Mouse (Mus musculus) embryonic facial prominence, embryonic 13.5 days (tissue): ENCODE data around the gene Aunip. TPM values are rescaled to one million over a fixed set of nuclear protein-coding genes. Genes with fewer than 3 reads are reported as not detected.
"Not testable (repeated sequence)": the region's sequence is repeated elsewhere in the genome, so short reads cannot be mapped to it uniquely, and the experiment has no call there.

Experiments
- ATAC-seq: fragments of 200-750 bp; cut with Nextera tagmentation; 2 replicates; pipeline ENCODE4 v1.8.0; 2017; ENCODE audit warnings: low read depth; ENCODE audit not compliant: insufficient number of reproducible peaks, insufficient read depth, low FRiP score, low TSS enrichment
- H3K27ac ChIP-seq: fragments of 300-500 bp; sonication (generic); 2 replicates; pipeline ENCODE4 v1.5.1; 2015; ENCODE audit warnings: moderate library complexity, mild to moderate bottlenecking, inconsistent platforms
- H3K27me3 ChIP-seq: fragments of 300-500 bp; sonication (generic); 2 replicates; pipeline ENCODE4 v1.6.1; 2015; ENCODE audit warnings: mild to moderate bottlenecking, inconsistent platforms
- H3K36me3 ChIP-seq: fragments of 300-500 bp; sonication (generic); 2 replicates; pipeline ENCODE4 v1.6.1; 2015; ENCODE audit warnings: mild to moderate bottlenecking, inconsistent platforms
- H3K4me1 ChIP-seq: fragments of 300-500 bp; sonication (generic); 2 replicates; pipeline ENCODE4 v1.6.1; 2015; ENCODE audit warnings: inconsistent platforms
- H3K4me2 ChIP-seq: fragments of 300-500 bp; sonication (generic); 2 replicates; pipeline ENCODE4 v1.6.1; 2015; ENCODE audit warnings: moderate library complexity, mild to moderate bottlenecking, inconsistent platforms
- H3K4me3 ChIP-seq: fragments of 300-500 bp; sonication (generic); 2 replicates; pipeline ENCODE4 v1.5.1; 2015; ENCODE audit warnings: mild to moderate bottlenecking, inconsistent platforms
- H3K9ac ChIP-seq: fragments of 300-500 bp; sonication (generic); 2 replicates; pipeline ENCODE4 v1.6.1; 2015; ENCODE audit warnings: mild to moderate bottlenecking, inconsistent platforms
- H3K9me3 ChIP-seq: fragments of 300-500 bp; sonication (generic); 2 replicates; pipeline ENCODE4 v1.6.1; 2016; ENCODE audit warnings: inconsistent platforms
- WGBS: fragments of 180-500 bp; shearing (Covaris S2); methylation state at CpG from one replicate; pipeline ENCODE4 v1.1.7; 2015; ENCODE audit warnings: mixed read lengths; 5-methylcytosine and 5-hydroxymethylcytosine counted together
- polyA plus RNA-seq: library from polyadenylated mRNA; unstranded; fragments of >200 nt; fragmentation: Nextera tagmentation; extraction: Ambion mirVana; gene quantifications from 2 replicates; pipeline ENCODE4 v1.2.1, GENCODE M21; 2015

The Aunip gene
- polyA plus RNA-seq, 1 experiment from 2014 or later, result 11.7 TPM

GRCm38 (mm10) chr4:134485151-134485900 lies 25.5 kb upstream of the Aunip start:
- WGBS, result 89% methylated on average over 5 of the region's 5 CpGs
- no peaks in the 10 kb centered on the region for H3K9me3 ChIP-seq
- no peak for ATAC-seq
- H3K9ac ChIP-seq, result no peak overlapping the region
- peaks cover 8% of the 10 kb centered on the region; the same call in 1 of the 2 replicates for H3K27me3 ChIP-seq
- H3K27ac ChIP-seq, result no peak overlapping the region
- H3K4me3 ChIP-seq, result no peak overlapping the region
- peaks cover 6% of the 10 kb centered on the region; the same call in 1 of the 2 replicates for H3K4me1 ChIP-seq
- no peak overlapping the region for H3K4me2 ChIP-seq
- no peaks in the 10 kb centered on the region for H3K36me3 ChIP-seq

DNA sequence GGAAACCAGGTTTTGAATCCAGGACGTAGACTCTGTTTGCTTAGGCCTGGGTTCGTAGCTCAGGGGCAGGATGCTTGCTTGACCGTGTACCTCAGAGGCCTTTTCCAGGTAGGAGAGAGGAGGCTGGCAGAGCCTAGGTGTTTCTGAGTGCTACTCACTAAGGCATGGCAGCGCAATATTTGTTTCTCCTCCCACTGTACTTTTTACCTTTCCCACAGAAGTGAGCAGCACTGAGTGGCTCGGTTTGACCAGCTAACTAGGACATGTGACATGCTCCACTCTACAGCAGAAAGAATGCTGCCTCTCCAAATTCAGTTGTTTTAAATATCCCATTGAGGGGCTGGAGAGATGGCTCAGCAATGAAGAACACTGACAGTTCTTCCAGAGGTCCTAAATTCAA lies 22.6 kb upstream of the Aunip start:
- Histone ChIP-seq H3K4me2 (no peak overlapping the region), H3K9me3 (no peaks in the 10 kb centered on the region), H3K36me3 (no peaks in the 10 kb centered on the region), H3K9ac (no peak overlapping the region), H3K27ac (no peak overlapping the region), H3K4me1 (peaks cover 6% of the 10 kb centered on the region; the same call in 1 of the 2 replicates), H3K4me3 (no peak overlapping the region), H3K27me3 (peaks cover 2% of the 10 kb centered on the region; the same call in 1 of the 2 replicates)
- no peak for ATAC-seq
- WGBS, result 84% methylated on average over 5 of the region's 5 CpGs

DNA sequence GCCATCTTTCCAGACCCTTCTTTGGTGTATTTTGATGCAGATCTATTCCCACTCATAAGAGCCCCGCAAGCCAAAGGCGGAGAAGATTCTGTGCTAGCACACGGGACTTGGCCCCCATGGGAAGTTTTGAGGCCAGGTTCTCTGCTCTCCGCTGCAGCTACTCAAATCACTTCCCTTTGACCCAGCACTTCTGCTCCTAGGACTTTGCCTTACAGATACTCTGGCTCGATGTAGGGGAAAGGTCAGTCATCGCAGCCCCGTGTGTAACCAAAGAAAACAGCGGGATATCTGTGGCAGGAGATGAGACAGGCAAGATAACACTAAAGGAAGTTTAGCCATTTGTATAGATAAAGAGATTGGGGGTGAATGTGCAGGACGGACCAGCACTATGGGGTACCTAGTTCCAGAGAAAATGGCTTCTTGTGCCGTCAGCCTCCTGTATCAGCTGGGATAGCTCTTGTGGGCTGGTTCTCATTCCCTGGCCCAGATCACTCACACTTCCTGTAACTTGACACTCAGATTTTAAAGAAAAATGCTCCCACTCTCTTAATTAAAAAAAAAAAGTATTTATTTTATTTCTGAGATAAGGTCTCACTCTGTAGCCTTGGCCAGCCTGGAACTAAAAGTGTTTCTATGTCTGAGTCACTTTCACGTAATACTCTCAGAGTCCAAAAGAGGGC lies 20.7 kb upstream of the Aunip start:
- Histone ChIP-seq H3K27me3 (no peaks in the 10 kb centered on the region), H3K4me3 (no peak overlapping the region)
- ATAC-seq, result no peak

DNA sequence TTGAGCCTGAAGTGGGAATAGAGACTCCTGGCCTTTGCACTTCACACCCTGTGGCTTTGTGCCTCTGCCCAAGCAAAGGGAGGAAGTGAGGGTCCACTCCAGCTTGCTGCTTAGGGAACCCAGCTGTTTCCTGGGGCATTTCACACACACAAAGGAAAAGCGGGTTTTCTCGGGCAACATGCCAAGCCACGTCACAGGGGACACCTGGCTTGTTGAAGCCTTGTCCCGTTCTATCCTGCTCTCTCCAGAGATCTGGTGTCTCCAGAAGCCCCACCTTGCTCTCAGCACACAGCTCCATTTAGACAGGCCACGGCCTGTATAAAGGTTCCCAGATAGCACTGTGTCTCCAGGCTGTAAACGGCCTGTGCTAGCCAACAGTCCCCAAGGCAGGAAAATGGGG lies 19.1 kb upstream of the Aunip start:
- Histone ChIP-seq H3K9me3 (no peaks in the 10 kb centered on the region), H3K36me3 (no peaks in the 10 kb centered on the region), H3K4me1 (peaks cover 23% of the 10 kb centered on the region), H3K4me3 (no peak overlapping the region), H3K9ac (no peak overlapping the region), H3K27me3 (no peaks in the 10 kb centered on the region), H3K4me2 (no peak overlapping the region), H3K27ac (no peak overlapping the region)
- WGBS, result 60% methylated on average over 6 of the region's 6 CpGs
- no peak for ATAC-seq

More for the DNA sequence above, 20.7 kb upstream of the Aunip start:
- WGBS, result 85% methylated on average over 11 of the region's 11 CpGs
- no peaks in the 10 kb centered on the region for H3K36me3 ChIP-seq
- no peak overlapping the region for H3K27ac ChIP-seq
- H3K9me3 ChIP-seq, result no peaks in the 10 kb centered on the region
- peaks cover 13% of the 10 kb centered on the region for H3K4me1 ChIP-seq
- H3K4me2 ChIP-seq, result no peak overlapping the region
- H3K9ac ChIP-seq, result no peak overlapping the region

- H3K27me3 ChIP-seq, H3K4me3 ChIP-seq, H3K9ac ChIP-seq, H3K36me3 ChIP-seq, ATAC-seq, H3K4me2 ChIP-seq, H3K9me3 ChIP-seq, H3K27ac ChIP-seq: not testable (repeated sequence)
- H3K4me1 ChIP-seq, result peaks cover 31% of the 10 kb centered on the region
- 90% methylated on average over 6 of the region's 6 CpGs for WGBS
Observed at GRCm38 (mm10) chr4:134494161-134494560, 16.6 kb upstream of the Aunip start.

GRCm38 (mm10) chr4:134494780-134495545 lies 15.8 kb upstream of the Aunip start:
- peaks cover 31% of the 10 kb centered on the region for H3K4me1 ChIP-seq
- no peaks in the 10 kb centered on the region for H3K27me3 ChIP-seq
- H3K9ac ChIP-seq, result no peak overlapping the region
- 67% methylated on average over 16 of the region's 16 CpGs for WGBS
- ATAC-seq, result no peak; the same call in 1 of the 2 replicates
- H3K4me2 ChIP-seq, result no peak overlapping the region
- H3K9me3 ChIP-seq, result no peaks in the 10 kb centered on the region
- H3K36me3 ChIP-seq, result no peaks in the 10 kb centered on the region
- H3K27ac ChIP-seq, result peak overlapping the region; percentile 44
- H3K4me3 ChIP-seq, result no peak overlapping the region

- 71% methylated on average over 5 of the region's 5 CpGs for WGBS
- Histone ChIP-seq H3K9ac (no peak overlapping the region), H3K4me2 (no peak overlapping the region), H3K36me3 (no peaks in the 10 kb centered on the region), H3K4me1 (peaks cover 31% of the 10 kb centered on the region), H3K9me3 (no peaks in the 10 kb centered on the region), H3K27me3 (no peaks in the 10 kb centered on the region), H3K27ac (peak overlapping the region; percentile 44; the same call in 1 of the 2 replicates), H3K4me3 (no peak overlapping the region)
- no peak for ATAC-seq
Observed at GRCm38 (mm10) chr4:134495546-134495923, 15.3 kb upstream of the Aunip start.

GRCm38 (mm10) chr4:134496595-134497210 lies 14.1 kb upstream of the Aunip start, which contains the start of gene Paqr7:
Paqr7 (plus strand) TSS chr4:134496697.
- Histone ChIP-seq H3K9ac (peak within 1 kb of the TSS; percentile 75), H3K27me3 (no peaks in the 10 kb centered on the region), H3K4me3 (peak within 1 kb of the TSS; percentile 61), H3K27ac (0 out of 2 replicates have a peak within 1 kb of the TSS, but pooled peaks have one; percentile 44), H3K9me3 (no peaks in the 10 kb centered on the region), H3K36me3 (no peaks in the 10 kb centered on the region), H3K4me2 (peak within 1 kb of the TSS; percentile 97), H3K4me1 (peaks cover 31% of the 10 kb centered on the region)
- peak; percentile 72; the same call in 1 of the 2 replicates for ATAC-seq
- 3% methylated on average over 35 of the region's 35 CpGs for WGBS

DNA sequence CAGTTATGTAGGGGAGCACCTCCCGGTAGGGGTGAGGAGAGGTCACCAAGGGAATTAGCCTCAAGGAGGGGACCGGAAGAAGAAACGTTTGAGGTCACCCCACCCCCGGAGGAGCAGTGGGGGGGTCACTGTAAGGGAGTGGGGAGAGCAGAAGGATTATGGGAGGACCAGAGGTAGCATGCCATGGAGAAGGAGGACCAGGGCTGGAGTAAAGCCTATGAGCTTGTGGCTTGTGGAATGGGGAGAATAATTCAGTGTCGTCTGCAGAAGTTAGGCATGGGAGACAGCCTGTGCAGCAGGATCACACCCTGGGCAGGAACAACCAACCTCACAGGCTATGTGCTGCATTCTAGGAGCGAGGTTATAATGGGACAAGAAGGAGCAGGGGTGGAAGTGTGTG lies 13.6 kb upstream of the Aunip start:
- peak overlapping the region; percentile 75 for H3K9ac ChIP-seq
- H3K36me3 ChIP-seq, result no peaks in the 10 kb centered on the region
- no peaks in the 10 kb centered on the region for H3K9me3 ChIP-seq
- H3K4me1 ChIP-seq, result peaks cover 31% of the 10 kb centered on the region
- 16% methylated on average over 6 of the region's 6 CpGs for whole genome bisulfite sequencing
- no peak for ATAC-seq
- no peaks in the 10 kb centered on the region for H3K27me3 ChIP-seq
- H3K27ac ChIP-seq, result no peak overlapping the region
- H3K4me3 ChIP-seq, result peak overlapping the region; percentile 61
- H3K4me2 ChIP-seq, result peak overlapping the region; percentile 97

DNA sequence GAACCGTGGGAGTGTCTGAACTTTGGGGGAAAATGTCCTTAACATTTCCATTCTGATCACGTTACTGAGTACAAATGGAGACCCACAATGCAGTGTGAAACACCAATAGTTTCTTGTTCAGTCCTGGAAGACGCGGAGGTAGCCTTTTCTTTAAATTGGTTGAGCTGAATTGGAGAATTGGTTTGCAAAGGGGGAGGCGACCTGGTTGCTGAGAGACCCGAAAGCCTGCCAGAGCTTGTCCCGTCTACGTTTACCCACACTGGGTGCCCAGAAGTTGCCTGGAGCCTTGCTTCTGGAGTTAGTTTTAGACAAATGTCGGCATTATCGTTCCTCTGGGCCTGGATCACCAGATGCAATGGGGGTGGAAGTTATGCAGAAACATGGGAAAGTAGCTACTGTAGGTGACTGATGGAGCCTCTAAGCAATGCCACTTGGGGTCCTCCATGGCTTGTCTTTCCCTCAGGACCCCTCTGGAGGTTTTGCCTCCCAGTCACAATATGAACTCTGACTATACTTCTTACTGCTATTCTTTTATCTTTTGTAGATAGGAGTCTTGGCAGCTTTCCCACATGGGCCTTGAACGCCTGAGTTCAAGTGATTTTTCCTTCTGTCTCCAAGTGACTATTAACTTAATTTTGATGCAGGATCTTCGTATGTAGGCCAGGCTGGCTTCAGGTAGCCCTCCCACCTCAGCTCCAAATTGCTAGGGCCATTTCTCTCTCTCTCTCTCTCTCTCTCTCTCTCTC lies 12.6 kb upstream of the Aunip start:
- no peak for ATAC-seq
- peak overlapping the region; percentile 97 for H3K4me2 ChIP-seq
- peaks cover 31% of the 10 kb centered on the region for H3K4me1 ChIP-seq
- H3K4me3 ChIP-seq, result no peak overlapping the region
- H3K9me3 ChIP-seq, result no peaks in the 10 kb centered on the region
- no peak overlapping the region for H3K27ac ChIP-seq
- H3K27me3 ChIP-seq, result no peaks in the 10 kb centered on the region
- 64% methylated on average over 12 of the region's 12 CpGs for WGBS
- H3K9ac ChIP-seq, result no peak overlapping the region
- no peaks in the 10 kb centered on the region for H3K36me3 ChIP-seq
